Mouse (Mus musculus) urinary bladder, postnatal 14 days (tissue): ENCODE data around the gene Tmem136.

Source experiments
- DNase-seq: peaks from one replicate; pipeline ENCODE4 v3.0.0; 2021; ENCODE audit warnings: low spot score

The Tmem136 gene

GRCm38 (mm10) chr9:43076163-43076562, 40.2 kb downstream of the Tmem136 start:
- no peak for DNase-seq

- DNase-seq = no peak
Observed at GRCm38 (mm10) chr9:43074611-43075010, 41.8 kb downstream of the Tmem136 start.

DNA sequence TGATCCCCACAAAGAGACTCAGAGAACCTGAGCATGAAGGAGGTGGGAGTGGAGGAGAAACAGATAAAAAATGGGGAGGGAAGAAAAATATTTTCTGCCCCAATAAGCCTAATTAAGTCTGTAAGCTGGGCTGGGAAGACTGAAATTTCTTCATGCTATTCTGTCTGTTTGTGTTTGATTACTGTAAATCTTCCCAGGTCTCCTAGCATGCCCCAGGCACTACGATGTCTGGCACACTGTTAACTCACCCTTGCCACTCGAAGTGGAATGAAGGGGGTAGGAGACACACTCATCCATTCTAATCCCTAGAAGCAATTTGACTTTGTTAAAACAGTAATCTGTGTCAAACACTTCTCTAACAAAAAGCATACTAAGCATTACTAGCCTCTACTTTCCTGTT, 44.6 kb downstream of the Tmem136 start:
- DNase-seq = no peak

- DNase-seq = no peak
Observed at GRCm38 (mm10) chr9:43071176-43071575, 45.2 kb downstream of the Tmem136 start.

DNA sequence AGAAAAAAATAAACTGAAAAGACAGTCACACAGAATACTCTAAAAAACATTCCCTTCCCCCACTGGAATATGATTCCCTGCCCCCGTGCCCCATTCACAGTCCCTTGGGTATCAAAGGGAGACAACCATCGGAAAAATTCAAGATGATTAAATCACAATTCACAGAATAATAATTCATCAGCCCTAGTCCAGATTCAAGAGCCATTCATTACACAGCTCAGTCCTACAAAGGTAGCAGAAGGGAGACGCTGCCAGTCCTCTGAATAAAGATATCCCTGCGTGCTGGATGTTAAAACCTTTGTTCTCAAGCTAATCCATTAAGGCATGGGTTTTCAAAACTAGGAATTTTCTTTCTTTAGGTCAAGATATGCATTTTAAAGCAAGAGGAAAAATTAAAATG, 45.8 kb downstream of the Tmem136 start:
- DNase-seq = no peak

DNA sequence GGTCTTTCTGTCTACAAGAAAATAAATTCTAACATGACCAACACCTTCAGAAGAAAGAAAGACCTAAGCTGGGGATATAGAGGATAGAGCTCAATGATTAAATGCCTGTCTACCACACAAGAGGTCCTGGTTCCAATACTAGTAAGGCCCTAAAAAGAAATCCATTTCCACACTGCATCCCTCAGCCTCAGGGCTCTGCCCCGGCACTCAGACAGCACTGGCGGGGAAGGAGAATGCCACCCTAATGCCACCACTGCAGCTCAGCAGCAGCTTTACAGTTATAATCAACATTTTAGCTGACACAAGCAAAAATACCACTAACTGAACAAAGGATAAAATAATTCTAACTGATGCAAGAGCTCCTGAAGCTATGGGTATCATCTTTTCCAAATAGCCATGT, 46.2 kb downstream of the Tmem136 start:
- DNase-seq = no peak

DNA sequence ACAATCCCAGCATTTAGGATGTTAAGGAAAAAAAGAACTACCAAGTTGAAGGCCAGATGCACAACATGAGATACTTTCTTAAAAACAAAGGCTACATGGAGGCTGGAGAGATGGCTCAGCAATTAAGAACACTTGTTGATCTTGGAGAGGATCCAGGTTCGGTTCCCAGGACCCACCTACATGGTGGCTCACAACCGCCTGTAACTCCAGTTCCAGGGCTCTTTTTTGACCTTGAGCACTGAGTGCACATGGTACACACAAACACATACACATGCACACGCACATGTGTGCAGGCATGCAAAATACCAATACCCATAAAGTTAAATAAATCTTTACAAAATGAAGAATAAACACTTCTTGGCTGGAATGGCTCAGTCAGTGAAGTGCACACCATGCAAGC, 48.5 kb downstream of the Tmem136 start:
- DNase-seq = no peak

- DNase-seq = no peak
Observed at GRCm38 (mm10) chr9:43065231-43065630, 51.1 kb downstream of the Tmem136 start.

GRCm38 (mm10) chr9:43061545-43061944, 54.8 kb downstream of the Tmem136 start:
- no peak for DNase-seq
